Mouse (Mus musculus) ES-E14 (cell line): ENCODE results near the gene Uba52.

Experiments used
- CHD2 ChIP-seq: IDR thresholded peaks from 2 replicates; pipeline ENCODE4 v1.6.1; 2014; ENCODE audit warnings: mild to moderate bottlenecking, low read depth, low read length, inconsistent platforms
- HCFC1 ChIP-seq: IDR thresholded peaks from 2 replicates; pipeline ENCODE4 v1.6.1; 2012; ENCODE audit warnings: low read length, inconsistent platforms, borderline replicate concordance; ENCODE audit not compliant: insufficient read depth
- MAFK ChIP-seq: IDR thresholded peaks from 2 replicates; pipeline ENCODE4 v1.6.1; 2014; ENCODE audit warnings: mild to moderate bottlenecking, low read depth, low read length, inconsistent platforms; ENCODE audit not compliant: insufficient read depth
- ZC3H11A ChIP-seq: IDR thresholded peaks from 2 replicates; pipeline ENCODE4 v1.6.1; 2012; ENCODE audit warnings: low read depth, mild to moderate bottlenecking, inconsistent platforms, low read length, borderline replicate concordance
- ZNF384 ChIP-seq: IDR thresholded peaks from 2 replicates; pipeline ENCODE4 v1.6.1; 2012; ENCODE audit warnings: low read depth, low read length, inconsistent platforms

- TF ChIP-seq ZC3H11A (no peak), HCFC1 (no peak), CHD2 (no peak), ZNF384 (no peak), MAFK (no peak)
These were observed 34.0 kb downstream of the Uba52 start, which contains the start of gene Klhl26 for GRCm38 (mm10) chr8:70476333-70477268.
